Mouse (Mus musculus): ENCODE results near the gene Mfn2.

Gene Mfn2

GRCm38 (mm10) chr4:147904313-147905089 lies at the start of gene Mfn2:
Gene Mfn2, minus strand, starts transcription at chr4:147904704.
- DNase-seq = peak; percentile 92 to 93

- peak; percentile 56 to 68 for DNase-seq
Observed at GRCm38 (mm10) chr4:147953590-147953989, 49.1 kb upstream of the Mfn2 start.

GRCm38 (mm10) chr4:147947511-147947910 lies 43.0 kb upstream of the Mfn2 start:
- DNase-seq = no peak

- DNase-seq = peak; percentile 69 to 82
Observed at GRCm38 (mm10) chr4:147943005-147943404, 38.5 kb upstream of the Mfn2 start.

- DNase-seq = peak in 1 of 2 experiments; percentile 55
Observed at GRCm38 (mm10) chr4:147941045-147942020, 36.8 kb upstream of the Mfn2 start.

- DNase-seq = peak; percentile 89 to 92
Observed at GRCm38 (mm10) chr4:147940576-147941044, 36.1 kb upstream of the Mfn2 start, which contains the start of gene 2510039O18Rik. Gene 2510039O18Rik, plus strand, starts transcription at chr4:147940895.

- peak in 1 of 2 experiments; percentile 27 for DNase-seq
Observed at GRCm38 (mm10) chr4:147940111-147940510, 35.6 kb upstream of the Mfn2 start.

- peak; percentile 65 to 74 for DNase-seq
Observed at GRCm38 (mm10) chr4:147938148-147939096, 33.9 kb upstream of the Mfn2 start.

GRCm38 (mm10) chr4:147937486-147937885 lies 33.0 kb upstream of the Mfn2 start:
- DNase-seq = no peak

- no peak for DNase-seq
Observed at GRCm38 (mm10) chr4:147937021-147937420, 32.5 kb upstream of the Mfn2 start.

GRCm38 (mm10) chr4:147936331-147936954 lies 31.9 kb upstream of the Mfn2 start, which contains the start of gene Plod1:
Gene Plod1, minus strand, starts transcription at chr4:147936767.
- peak; percentile 88 to 94 for DNase-seq

GRCm38 (mm10) chr4:147935904-147936303 lies 31.4 kb upstream of the Mfn2 start:
- DNase-seq = no peak

GRCm38 (mm10) chr4:147934611-147935010 lies 30.1 kb upstream of the Mfn2 start:
- DNase-seq = no peak

- no peak for DNase-seq
Observed at GRCm38 (mm10) chr4:147934134-147934533, 29.6 kb upstream of the Mfn2 start.

- DNase-seq = no peak
Observed at GRCm38 (mm10) chr4:147930946-147931345, 26.4 kb upstream of the Mfn2 start.

- no peak for DNase-seq
Observed at GRCm38 (mm10) chr4:147928540-147928939, 24.0 kb upstream of the Mfn2 start.

GRCm38 (mm10) chr4:147928136-147928535 lies 23.6 kb upstream of the Mfn2 start:
- DNase-seq = no peak

- peak; percentile 70 to 75 for DNase-seq
Observed at GRCm38 (mm10) chr4:147927705-147928104, 23.2 kb upstream of the Mfn2 start.

GRCm38 (mm10) chr4:147922341-147922740 lies 17.8 kb upstream of the Mfn2 start:
- DNase-seq = peak in 1 of 2 experiments; percentile 22

GRCm38 (mm10) chr4:147920973-147921372 lies 16.5 kb upstream of the Mfn2 start:
- no peak for DNase-seq

GRCm38 (mm10) chr4:147918459-147919121 lies 14.1 kb upstream of the Mfn2 start:
- DNase-seq = peak; percentile 65 to 81

Measured in kidney, postnatal 36 days (tissue).